ENCODE assay signal across 11 mouse cellular contexts in the genomic region with DNA sequence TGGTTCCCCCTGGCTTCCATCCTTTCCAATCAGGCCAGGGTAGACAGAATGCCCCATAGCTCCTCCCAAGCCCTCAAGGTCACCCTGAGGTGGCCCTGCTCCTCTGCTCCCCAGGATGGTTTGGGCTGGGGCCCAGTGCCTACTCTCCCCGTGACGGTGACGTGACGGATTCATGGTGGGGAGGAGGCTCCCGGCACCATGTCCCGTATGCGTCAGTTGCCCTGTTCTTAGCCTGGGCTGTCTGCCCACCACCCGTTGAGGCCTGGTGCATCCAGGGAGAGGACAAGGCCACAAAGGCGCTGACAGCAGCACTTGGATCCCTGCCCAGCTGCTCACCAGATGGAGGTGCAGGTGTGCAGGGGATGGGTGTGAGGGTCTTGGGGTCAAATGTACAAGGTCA. TPM values are rescaled to one million over a fixed set of nuclear protein-coding genes. Genes with fewer than 3 reads are reported as not detected.
DNase-seq lines count a peak whose midpoint lies in the region; ATAC-seq and TF ChIP-seq lines count a peak whose summit lies in the region.
"Had no signal": no experiment of that assay in that cellular context is flagged by ENCODE, and none has a peak within 500 bp of the region (broad histone marks: within the 10 kb centered on the region; RNA-seq: fewer than 3 reads in every experiment).

No protein-coding gene starts in this region.

- peaks cover 47% of the 10 kb centered on the region for H3K4me1 ChIP-seq in heart, embryonic 10.5 days
- peaks cover 7% of the 10 kb centered on the region for H3K4me1 ChIP-seq in heart, adult 2 months (ENCODE audit: control insufficient read depth, insufficient read depth, low read length)
- peaks cover 96% of the 10 kb centered on the region for H3K4me1 ChIP-seq in olfactory bulb, adult 2 months (ENCODE audit: control insufficient read depth, insufficient read depth, low read length)
- H3K4me1 ChIP-seq in intestine, postnatal 0 days (replicated peaks; ENCODE audit: control insufficient read depth, insufficient read depth, low read length), result no peaks in the 10 kb centered on the region

- no peak overlapping the region for H3K27ac ChIP-seq in heart, embryonic 10.5 days
- no peak overlapping the region for H3K27ac ChIP-seq in heart, adult 2 months
- peak overlapping the region; percentile 80 for H3K27ac ChIP-seq in olfactory bulb, adult 2 months (ENCODE audit: insufficient read depth, low read depth, low read length)
- no peak overlapping the region for H3K27ac ChIP-seq in intestine, postnatal 0 days (ENCODE audit: low read depth, low read length)
- H3K27ac ChIP-seq: embryonic facial prominence, embryonic 15.5 days had no signal

- DNase-seq in heart, adult 11 months, result peak; percentile 96
- DNase-seq in heart, embryonic 10.5 days (ENCODE audit: low spot score), result no peak
- peak; percentile 23 for DNase-seq in ovary, postnatal 36 days (ENCODE audit: low spot score)
- DNase-seq in ovary, postnatal 10 days (ENCODE audit: low spot score), result no peak
- peak; percentile 57 to 75 for DNase-seq in heart, adult 2 months
- no peak for DNase-seq in embryo, embryonic 9.5 days (ENCODE audit: extremely low spot score)
- DNase-seq: kidney, postnatal 25 days; lung, adult 18-20 months had no signal

- no peak for ATAC-seq in intestine, postnatal 0 days

- no peak overlapping the region for H3K9ac ChIP-seq in heart, adult 2 months (ENCODE audit: low read depth, low read length)
- no peak overlapping the region for H3K9ac ChIP-seq in intestine, postnatal 0 days (ENCODE audit: low read depth, low read length)
- H3K9ac ChIP-seq: embryonic facial prominence, embryonic 15.5 days had no signal

- no peak overlapping the region for H3K4me3 ChIP-seq in heart, embryonic 10.5 days
- H3K4me3 ChIP-seq in heart, adult 2 months, result no peak overlapping the region
- H3K4me3 ChIP-seq in olfactory bulb, adult 2 months (ENCODE audit: insufficient read depth, low read depth, low read length), result no peak overlapping the region
- H3K4me3 ChIP-seq in intestine, postnatal 0 days (ENCODE audit: low read depth, low read length), result no peak overlapping the region
- H3K4me3 ChIP-seq: embryonic facial prominence, embryonic 15.5 days had no signal

- H3K36me3 ChIP-seq in heart, embryonic 10.5 days, result no peaks in the 10 kb centered on the region
- H3K36me3 ChIP-seq in heart, adult 2 months (ENCODE audit: control insufficient read depth, insufficient read depth, low read length), result no peaks in the 10 kb centered on the region
- H3K36me3 ChIP-seq in intestine, postnatal 0 days (ENCODE audit: control insufficient read depth, insufficient read depth), result no peaks in the 10 kb centered on the region
- H3K36me3 ChIP-seq: embryonic facial prominence, embryonic 15.5 days had no signal

- intact Hi-C loops in heart, adult 2 months (cut with DNase I), result no loop called here

- no peaks in the 10 kb centered on the region for H3K9me3 ChIP-seq in heart, embryonic 10.5 days
- H3K9me3 ChIP-seq in intestine, postnatal 0 days (ENCODE audit: control insufficient read depth), result no peaks in the 10 kb centered on the region
- H3K9me3 ChIP-seq: embryonic facial prominence, embryonic 15.5 days had no signal

- H3K79me2 ChIP-seq in heart, adult 2 months (replicated peaks; ENCODE audit: control insufficient read depth, insufficient read depth, low read length), result no peaks in the 10 kb centered on the region

- no peak for TF ChIP-seq EP300 in heart, adult 2 months (IDR thresholded peaks at IDR 0.05; ENCODE audit: insufficient read depth, low read depth, low read length)

- H3K27me3 ChIP-seq in heart, embryonic 10.5 days (ENCODE audit: insufficient read depth, poor library complexity, severe bottlenecking), result peaks cover 98% of the 10 kb centered on the region
- peaks cover 9% of the 10 kb centered on the region for H3K27me3 ChIP-seq in heart, adult 2 months (ENCODE audit: control insufficient read depth, insufficient read depth, low read length)
- H3K27me3 ChIP-seq in intestine, postnatal 0 days (replicated peaks; ENCODE audit: control insufficient read depth, insufficient read depth, low read length), result peaks cover 26% of the 10 kb centered on the region

- no peak overlapping the region for H3K4me2 ChIP-seq in intestine, postnatal 0 days (replicated peaks; ENCODE audit: low read depth)
- H3K4me2 ChIP-seq: embryonic facial prominence, embryonic 15.5 days had no signal

- no peak for TF ChIP-seq POLR2A in heart, adult 2 months (IDR thresholded peaks at IDR 0.05; ENCODE audit: insufficient read depth, low read depth, low read length)
- no peak for TF ChIP-seq POLR2A in olfactory bulb, adult 2 months (IDR thresholded peaks at IDR 0.05; ENCODE audit: insufficient read depth, low read depth, low read length)

- TF ChIP-seq CTCF in heart, adult 2 months (IDR thresholded peaks at IDR 0.05), result no peak
- no peak for TF ChIP-seq CTCF in olfactory bulb, adult 2 months (IDR thresholded peaks at IDR 0.05; ENCODE audit: insufficient read depth, low read depth, low read length)
- TF ChIP-seq CTCF in intestine, postnatal 0 days (IDR thresholded peaks at IDR 0.05; ENCODE audit: low read depth), result no peak

- WGBS in heart, embryonic 10.5 days, result 67% methylated on average over 9 of the region's 9 CpGs
- 46% methylated on average over 9 of the region's 9 CpGs for whole genome bisulfite sequencing in heart, adult 2 months
- WGBS in olfactory bulb, adult 2 months, result 31% methylated on average over 9 of the region's 9 CpGs
- 75% methylated on average over 9 of the region's 9 CpGs for WGBS in intestine, postnatal 0 days

RNA-seq across cellular contexts. Expression of gene Elfn2, which starts 41.6 kb away (rescaled TPM):
- polyA plus RNA-seq in heart, embryonic 10.5 days (2016; fragmentation: Nextera tagmentation; extraction: Ambion mirVana), result 0.02 TPM in 1 of 2 replicates, not detected in the other
- 1 to 10 TPM; 1.3 to 3.4 TPM for total RNA-seq in heart, adult 2 months (2021)
- 0.16 and 0.35 TPM in 2 replicates for polyA plus RNA-seq in heart, adult 2 months (2012; rRNA removed)
- polyA plus RNA-seq in olfactory bulb, adult 2 months (2012; ENCODE audit: insufficient read depth, insufficient read length, low replicate concordance, missing spikeins), result not detected in 2 replicates
- 0.10 and 0.17 TPM in 2 replicates for polyA plus RNA-seq in intestine, postnatal 0 days (2015; fragmentation: Nextera tagmentation; extraction: Ambion mirVana)

Comparison
In these comparisons a context has a peak if more than half of its experiments do, and no peak if none do; other contexts are left out.
1. DNase-seq: peak in heart, adult 11 months (single experiment), ovary, postnatal 36 days (single experiment) and heart, adult 2 months (2 of 2); none in heart, embryonic 10.5 days (single experiment), ovary, postnatal 10 days (single experiment) and embryo, embryonic 9.5 days (single experiment).